Mouse (Mus musculus): ENCODE data around the gene Prss44. TPM values are rescaled to one million over a fixed set of nuclear protein-coding genes. Genes with fewer than 3 reads are reported as not detected.
"Not testable (repeated sequence)": the region's sequence is repeated elsewhere in the genome, so short reads cannot be mapped to it uniquely, and the experiment has no call there.

The Prss44 gene
- polyA plus RNA-seq, 1 experiment from 2014 or later: not detected

GRCm38 (mm10) chr9:110797013-110797412 lies 16.8 kb upstream of the Prss44 start:
- no peak overlapping the region for H3K4me2 ChIP-seq (replicated peaks; ENCODE audit: low read depth)
- no peak overlapping the region for H3K9ac ChIP-seq (ENCODE audit: low read depth, low read length)
- H3K4me3 ChIP-seq (ENCODE audit: low read depth, low read length): no peak overlapping the region
- WGBS: 81% methylated on average over 10 of the region's 10 CpGs
- ATAC-seq: no peak
- H3K4me1 ChIP-seq (replicated peaks; ENCODE audit: control insufficient read depth, insufficient read depth, low read length): no peaks in the 10 kb centered on the region
- no peaks in the 10 kb centered on the region for H3K27me3 ChIP-seq (replicated peaks; ENCODE audit: control insufficient read depth, insufficient read depth, low read length)
- TF ChIP-seq CTCF (IDR thresholded peaks at IDR 0.05; ENCODE audit: low read depth): no peak
- no peak overlapping the region for H3K27ac ChIP-seq (ENCODE audit: low read depth, low read length)
- H3K9me3 ChIP-seq (ENCODE audit: control insufficient read depth): no peaks in the 10 kb centered on the region
- H3K36me3 ChIP-seq (ENCODE audit: control insufficient read depth, insufficient read depth): no peaks in the 10 kb centered on the region

DNA sequence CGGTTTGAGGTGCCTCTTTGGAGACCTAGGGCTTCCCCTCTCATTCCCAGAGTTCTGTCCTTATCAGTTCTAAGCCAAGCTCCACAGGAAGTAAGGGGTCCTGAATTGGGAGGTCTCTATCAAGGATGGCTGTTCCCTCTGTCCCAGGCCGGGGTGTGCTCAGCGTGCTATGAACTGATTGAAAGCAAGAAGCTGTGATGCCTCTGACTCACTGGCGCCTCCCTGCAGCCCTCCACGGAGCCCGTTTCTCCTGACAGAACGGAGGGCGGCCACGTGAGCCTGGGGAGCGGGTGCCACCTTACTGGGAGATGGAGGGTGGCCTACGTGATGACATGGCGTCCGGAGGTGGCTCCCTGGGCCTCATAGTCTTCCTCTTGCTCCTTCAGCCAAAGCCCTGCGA lies 15.9 kb upstream of the Prss44 start, which contains the start of gene Prss42:
TSS of gene Prss42 (plus strand) at position 301 of the 400 bp plus-strand sequence.
- ATAC-seq: no peak
- Histone ChIP-seq H3K4me2 (replicated peaks; ENCODE audit: low read depth) (no peak within 1 kb of the TSS), H3K27me3 (replicated peaks; ENCODE audit: control insufficient read depth, insufficient read depth, low read length) (no peaks in the 10 kb centered on the region), H3K4me3 (ENCODE audit: low read depth, low read length) (no peak within 1 kb of the TSS), H3K9ac (ENCODE audit: low read depth, low read length) (no peak within 1 kb of the TSS), H3K4me1 (replicated peaks; ENCODE audit: control insufficient read depth, insufficient read depth, low read length) (no peaks in the 10 kb centered on the region), H3K36me3 (ENCODE audit: control insufficient read depth, insufficient read depth) (no peaks in the 10 kb centered on the region), H3K9me3 (ENCODE audit: control insufficient read depth) (no peaks in the 10 kb centered on the region), H3K27ac (ENCODE audit: low read depth, low read length) (no peak within 1 kb of the TSS)
- TF ChIP-seq CTCF (IDR thresholded peaks at IDR 0.05; ENCODE audit: low read depth): no peak
- 89% methylated on average over 14 of the region's 14 CpGs for WGBS

DNA sequence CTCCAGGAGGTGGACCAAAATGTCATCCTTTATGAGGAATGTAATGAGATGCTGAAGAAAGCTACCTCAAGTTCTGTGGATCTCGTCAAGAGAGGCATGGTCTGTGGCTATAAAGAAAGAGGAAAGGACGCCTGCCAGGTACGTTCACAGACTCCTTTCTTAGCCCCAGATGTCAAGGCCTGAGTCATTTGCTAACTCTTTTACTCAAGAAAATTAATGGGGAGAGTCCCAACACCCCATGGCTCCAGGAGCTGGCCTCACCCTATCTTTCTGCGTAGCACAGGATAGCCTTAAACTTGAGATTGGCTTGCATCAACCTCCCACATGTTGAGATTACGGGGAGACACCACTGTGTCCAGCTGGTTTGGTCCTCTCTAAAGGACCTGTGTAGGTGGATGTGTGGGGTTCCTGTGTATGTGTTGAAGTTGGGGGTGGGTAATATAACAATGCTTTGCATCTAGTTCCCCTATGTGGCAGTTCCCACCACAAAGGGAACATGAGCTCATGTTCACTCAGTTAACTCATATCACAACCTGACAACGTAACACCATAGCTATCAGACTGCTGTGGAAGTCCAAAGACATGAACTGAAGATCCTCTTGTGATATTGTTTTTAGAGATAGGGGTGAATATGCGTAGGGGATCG lies 12.8 kb upstream of the Prss44 start:
- Histone ChIP-seq H3K27me3 (replicated peaks; ENCODE audit: control insufficient read depth, insufficient read depth, low read length) (no peaks in the 10 kb centered on the region), H3K27ac (ENCODE audit: low read depth, low read length) (no peak overlapping the region), H3K4me1 (replicated peaks; ENCODE audit: control insufficient read depth, insufficient read depth, low read length) (no peaks in the 10 kb centered on the region), H3K36me3 (ENCODE audit: control insufficient read depth, insufficient read depth) (no peaks in the 10 kb centered on the region), H3K4me3 (ENCODE audit: low read depth, low read length) (no peak overlapping the region), H3K9me3 (ENCODE audit: control insufficient read depth) (no peaks in the 10 kb centered on the region), H3K9ac (ENCODE audit: low read depth, low read length) (no peak overlapping the region), H3K4me2 (replicated peaks; ENCODE audit: low read depth) (no peak overlapping the region)
- WGBS: 89% methylated on average over 8 of the region's 8 CpGs
- no peak for ATAC-seq
- TF ChIP-seq CTCF (IDR thresholded peaks at IDR 0.05; ENCODE audit: low read depth): no peak

DNA sequence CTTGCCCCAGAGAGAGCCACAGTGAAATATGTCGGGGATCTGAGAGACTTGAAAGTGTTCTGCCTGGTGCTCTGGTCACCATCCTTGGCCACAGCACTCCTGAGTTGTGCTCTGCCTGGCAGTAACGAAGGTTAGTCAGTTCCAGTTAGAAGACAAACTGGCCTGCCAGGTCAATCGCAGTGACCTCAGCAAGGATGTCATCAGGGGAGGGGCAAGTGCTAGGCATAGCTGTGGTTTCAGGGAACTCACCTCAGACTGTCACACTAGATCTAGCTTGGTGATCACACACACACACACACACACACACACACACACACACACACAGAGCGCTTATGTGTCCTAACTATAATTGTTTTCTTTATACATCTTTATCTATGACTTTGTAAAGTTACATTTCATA lies 10.5 kb upstream of the Prss44 start:
- Histone ChIP-seq H3K27ac (ENCODE audit: low read depth, low read length) (no peak overlapping the region), H3K27me3 (replicated peaks; ENCODE audit: control insufficient read depth, insufficient read depth, low read length) (no peaks in the 10 kb centered on the region), H3K9ac (ENCODE audit: low read depth, low read length) (no peak overlapping the region), H3K4me2 (replicated peaks; ENCODE audit: low read depth) (no peak overlapping the region), H3K4me1 (replicated peaks; ENCODE audit: control insufficient read depth, insufficient read depth, low read length) (no peaks in the 10 kb centered on the region), H3K9me3 (ENCODE audit: control insufficient read depth) (no peaks in the 10 kb centered on the region), H3K4me3 (ENCODE audit: low read depth, low read length) (no peak overlapping the region), H3K36me3 (ENCODE audit: control insufficient read depth, insufficient read depth) (no peaks in the 10 kb centered on the region)
- no peak for TF ChIP-seq CTCF (IDR thresholded peaks at IDR 0.05; ENCODE audit: low read depth)
- WGBS: 69% methylated on average over 4 of the region's 4 CpGs
- no peak for ATAC-seq

- Histone ChIP-seq H3K27me3 (replicated peaks; ENCODE audit: control insufficient read depth, insufficient read depth, low read length) (no peaks in the 10 kb centered on the region), H3K4me2 (replicated peaks; ENCODE audit: low read depth) (no peak overlapping the region), H3K4me1 (replicated peaks; ENCODE audit: control insufficient read depth, insufficient read depth, low read length) (no peaks in the 10 kb centered on the region), H3K4me3 (ENCODE audit: low read depth, low read length) (no peak overlapping the region), H3K9me3 (ENCODE audit: control insufficient read depth) (no peaks in the 10 kb centered on the region), H3K36me3 (ENCODE audit: control insufficient read depth, insufficient read depth) (no peaks in the 10 kb centered on the region), H3K27ac (ENCODE audit: low read depth, low read length) (no peak overlapping the region), H3K9ac (ENCODE audit: low read depth, low read length) (no peak overlapping the region)
- 58% methylated on average over 4 of the region's 4 CpGs for WGBS
- no peak for ATAC-seq
- no peak for TF ChIP-seq CTCF (IDR thresholded peaks at IDR 0.05; ENCODE audit: low read depth)
These were observed 3.7 kb upstream of the Prss44 start for GRCm38 (mm10) chr9:110810051-110810450.

GRCm38 (mm10) chr9:110820546-110820945 lies 6.8 kb downstream of the Prss44 start:
- H3K27ac ChIP-seq (ENCODE audit: low read depth, low read length); ATAC-seq: not testable (repeated sequence)

DNA sequence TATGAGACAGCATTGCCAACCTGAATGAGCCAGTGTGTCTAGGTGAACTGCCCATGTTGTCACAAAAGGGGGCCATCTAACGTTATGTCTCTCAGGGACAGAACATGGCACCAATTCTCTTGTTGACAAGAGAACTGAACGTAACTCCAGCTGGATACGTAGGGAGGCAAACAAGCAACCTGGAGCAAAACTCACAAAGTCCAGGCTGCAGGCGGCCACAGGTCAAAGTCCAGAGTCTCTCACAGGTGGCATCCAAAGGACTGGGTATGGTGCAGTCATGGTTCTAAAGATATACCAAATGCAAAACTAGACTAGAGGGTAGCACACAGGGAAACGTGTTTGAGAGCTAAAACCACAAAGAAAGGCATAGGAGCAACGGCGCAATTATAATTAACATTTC lies 7.6 kb downstream of the Prss44 start:
- no peak for ATAC-seq
- Histone ChIP-seq H3K4me3 (ENCODE audit: low read depth, low read length) (no peak overlapping the region), H3K9ac (ENCODE audit: low read depth, low read length) (no peak overlapping the region), H3K36me3 (ENCODE audit: control insufficient read depth, insufficient read depth) (no peaks in the 10 kb centered on the region), H3K9me3 (ENCODE audit: control insufficient read depth) (no peaks in the 10 kb centered on the region), H3K4me2 (replicated peaks; ENCODE audit: low read depth) (no peak overlapping the region), H3K27me3 (replicated peaks; ENCODE audit: control insufficient read depth, insufficient read depth, low read length) (no peaks in the 10 kb centered on the region), H3K4me1 (replicated peaks; ENCODE audit: control insufficient read depth, insufficient read depth, low read length) (no peaks in the 10 kb centered on the region), H3K27ac (ENCODE audit: low read depth, low read length) (no peak overlapping the region)
- 59% methylated on average over 7 of the region's 7 CpGs for WGBS
- no peak for TF ChIP-seq CTCF (IDR thresholded peaks at IDR 0.05; ENCODE audit: low read depth)

More at GRCm38 (mm10) chr9:110820546-110820945, 6.8 kb downstream of the Prss44 start:
- H3K9ac ChIP-seq (ENCODE audit: low read depth, low read length); H3K4me1 ChIP-seq (replicated peaks; ENCODE audit: control insufficient read depth, insufficient read depth, low read length); H3K36me3 ChIP-seq (ENCODE audit: control insufficient read depth, insufficient read depth); H3K9me3 ChIP-seq (ENCODE audit: control insufficient read depth); H3K4me3 ChIP-seq (ENCODE audit: low read depth, low read length); H3K27me3 ChIP-seq (replicated peaks; ENCODE audit: control insufficient read depth, insufficient read depth, low read length); H3K4me2 ChIP-seq (replicated peaks; ENCODE audit: low read depth): not testable (repeated sequence)

Data from intestine, postnatal 0 days (tissue).